Mouse (Mus musculus) kidney, postnatal 14 days (tissue): ENCODE measurements around the gene Myo16.

Experiments
- DNase-seq: peaks from one replicate; pipeline ENCODE4 v3.0.0; 2022; ENCODE audit warnings: mixed read lengths

Gene Myo16

DNA sequence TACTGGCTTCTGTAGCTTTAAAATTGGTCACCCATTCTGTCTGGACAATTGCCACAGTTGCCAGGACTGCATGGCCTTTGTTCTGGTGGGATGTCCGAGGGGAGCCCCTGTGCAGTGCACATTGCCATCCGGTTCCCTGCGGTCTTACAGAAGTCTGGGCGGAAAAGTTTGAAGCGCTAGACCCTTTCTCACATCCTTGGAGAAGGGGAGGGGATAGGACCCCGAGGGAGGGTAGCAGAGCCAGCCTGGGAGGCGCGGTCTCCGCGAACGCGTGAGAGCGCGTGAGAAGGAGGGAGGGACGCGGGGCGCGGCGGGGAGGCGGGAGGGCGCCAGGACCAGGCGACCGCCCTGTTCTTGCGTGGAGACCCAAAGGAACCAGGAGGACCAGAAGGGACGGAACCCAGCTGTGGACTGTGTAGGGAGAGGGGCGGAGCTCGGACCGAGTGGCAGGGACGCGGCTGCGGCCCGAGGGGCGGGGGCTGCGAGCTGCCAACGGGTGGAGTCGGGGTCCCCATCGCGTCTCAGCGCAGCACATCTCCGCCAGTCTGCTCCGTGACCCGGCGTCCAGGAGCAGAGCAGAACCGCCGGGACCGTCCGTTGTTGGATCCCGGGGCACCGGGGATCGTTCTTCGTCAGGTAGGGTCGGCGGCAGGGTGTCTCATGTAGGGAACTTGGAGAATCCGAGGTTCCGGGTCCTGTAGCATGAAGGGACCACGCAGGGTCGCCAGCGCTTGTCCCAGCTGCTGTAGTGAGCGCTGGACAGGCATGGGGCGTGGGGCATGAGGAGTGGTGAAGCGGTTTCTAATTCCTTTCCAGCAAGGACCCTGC lies at the start of gene Myo16:
TSS of gene Myo16 (plus strand) at position 301 of the 828 bp plus-strand sequence.
- peak; percentile 10 for DNase-seq

DNA sequence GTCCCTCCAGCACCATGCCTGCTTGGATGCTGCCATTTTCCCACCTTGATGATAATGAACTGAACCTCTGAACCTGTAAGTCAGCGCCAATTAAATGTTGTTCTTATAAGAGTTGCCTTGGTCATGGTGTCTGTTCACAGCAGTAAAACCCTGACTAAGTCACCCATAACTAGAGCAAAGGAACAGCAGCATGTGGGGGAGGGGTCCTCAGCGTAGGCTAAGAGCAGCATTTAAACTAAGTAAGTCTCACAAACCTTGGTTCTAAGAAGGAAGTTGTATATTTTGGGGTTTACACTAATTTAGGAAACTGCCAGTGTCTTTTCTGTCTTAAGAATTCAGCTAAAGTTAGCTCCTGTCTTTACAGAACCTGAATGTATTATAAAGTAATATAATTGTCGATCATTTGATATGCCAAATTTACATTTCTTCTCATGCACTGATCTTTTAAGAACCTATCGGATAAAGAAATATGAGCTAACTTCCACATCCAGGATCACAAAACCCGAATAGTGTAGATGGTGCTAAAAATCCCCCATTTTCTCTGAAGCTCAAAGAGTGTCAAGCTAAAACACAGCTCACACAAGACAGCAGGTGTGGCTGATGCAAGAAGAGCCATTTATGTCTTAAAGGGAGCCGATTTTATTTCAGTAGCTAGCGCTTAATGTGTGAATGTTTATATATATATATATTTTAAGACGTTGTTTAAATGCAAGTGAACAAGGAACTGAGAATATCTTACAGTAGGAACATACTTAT lies 45.0 kb upstream of the Myo16 start:
- DNase-seq = no peak

DNA sequence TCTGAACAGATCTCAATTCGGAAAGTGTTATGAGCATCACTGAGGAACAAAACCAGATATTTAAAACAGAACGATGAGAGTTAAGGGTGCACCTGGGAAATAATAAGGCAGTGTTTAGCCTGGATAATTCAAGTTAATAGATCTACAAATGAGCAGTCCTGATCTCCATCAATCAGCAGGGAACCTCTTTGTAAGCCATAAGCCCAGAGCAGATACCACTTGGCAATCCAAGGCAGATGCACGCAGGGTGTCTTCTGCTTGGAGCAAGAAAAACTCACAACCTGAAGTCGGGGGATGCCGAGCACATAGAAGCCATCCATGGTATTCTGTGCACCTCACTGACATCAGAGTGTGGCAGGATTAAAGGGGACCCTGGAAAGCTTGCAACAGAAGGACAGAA lies 31.0 kb upstream of the Myo16 start:
- DNase-seq = no peak

DNA sequence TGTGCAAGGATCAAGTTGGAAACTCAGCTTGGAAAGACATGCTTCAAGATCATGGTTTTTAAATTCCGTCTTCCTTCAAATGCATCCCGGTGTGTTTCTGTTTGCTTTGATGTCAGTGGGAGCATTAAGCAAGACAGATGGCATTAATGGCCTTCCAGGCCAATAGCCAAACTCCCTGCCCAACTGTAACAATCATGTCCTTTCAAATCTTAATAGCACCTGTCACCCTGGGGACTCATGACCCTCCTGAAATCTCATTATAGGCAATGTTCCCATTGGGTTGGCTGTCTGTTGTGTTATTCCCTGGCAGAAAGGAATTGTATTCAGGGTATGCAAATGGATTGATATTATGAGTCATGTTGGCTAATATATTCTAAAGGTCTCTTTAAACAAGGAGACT lies 30.3 kb upstream of the Myo16 start:
- no peak for DNase-seq

DNA sequence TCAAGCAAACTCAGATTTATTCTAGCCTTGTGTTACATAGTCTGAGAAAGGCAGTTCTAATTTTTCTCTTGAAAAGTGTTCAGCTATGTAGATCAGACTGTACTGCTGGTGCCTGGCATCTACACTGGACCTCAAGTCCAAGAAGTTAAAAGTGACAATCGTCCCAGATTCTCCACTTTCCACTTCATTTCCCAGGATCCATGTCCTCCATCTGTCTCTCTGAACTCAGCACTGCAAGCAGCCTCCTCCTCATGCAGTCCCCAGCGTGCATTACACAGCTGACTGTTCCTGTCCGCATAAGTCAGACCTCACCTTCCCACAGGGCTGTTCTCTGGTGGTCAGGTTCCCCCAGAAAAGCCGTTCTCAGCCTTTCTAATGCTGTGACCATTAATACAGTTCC lies 28.0 kb upstream of the Myo16 start:
- no peak for DNase-seq

DNA sequence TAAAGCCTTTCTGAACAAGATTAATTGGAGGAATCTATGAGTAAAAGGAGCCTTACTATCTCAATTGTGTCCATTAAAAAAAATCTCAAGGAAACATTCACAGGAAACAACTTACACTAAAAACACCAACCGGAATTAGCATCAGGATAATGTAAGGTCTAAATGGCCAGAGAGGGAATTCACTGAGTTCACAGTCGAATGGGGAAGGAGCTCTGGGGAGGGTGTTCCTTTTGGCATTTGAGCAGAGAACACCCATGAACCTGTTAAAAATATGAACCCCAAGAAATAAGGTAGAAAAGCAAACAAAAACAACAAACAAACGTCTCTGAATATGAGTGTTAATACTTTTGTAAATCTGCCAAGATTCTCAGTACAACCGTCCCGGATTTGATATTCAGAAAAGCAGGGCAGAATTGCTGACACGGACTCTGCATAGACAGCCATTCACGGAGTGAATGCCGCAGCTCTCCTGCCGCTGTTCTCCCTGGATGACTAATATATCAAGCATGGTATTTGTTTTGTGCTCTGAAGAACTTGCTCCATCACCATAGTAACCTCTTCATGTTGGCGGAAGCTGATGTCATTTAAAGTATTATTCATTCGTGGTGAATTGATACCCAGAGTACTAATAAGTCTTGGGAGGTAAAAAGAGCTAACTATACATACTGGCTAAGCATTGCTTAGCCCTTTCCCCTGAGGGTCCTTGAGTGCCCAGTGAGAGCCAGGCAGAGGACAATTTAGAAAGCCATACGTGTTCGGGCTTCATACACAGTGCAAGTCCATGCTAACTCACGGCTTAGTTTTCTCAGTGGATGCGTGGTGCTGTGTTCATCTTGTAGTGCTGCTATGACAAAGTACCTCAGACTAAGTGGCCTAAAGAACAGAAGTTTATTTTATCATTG lies 22.9 kb upstream of the Myo16 start:
- DNase-seq = no peak

DNA sequence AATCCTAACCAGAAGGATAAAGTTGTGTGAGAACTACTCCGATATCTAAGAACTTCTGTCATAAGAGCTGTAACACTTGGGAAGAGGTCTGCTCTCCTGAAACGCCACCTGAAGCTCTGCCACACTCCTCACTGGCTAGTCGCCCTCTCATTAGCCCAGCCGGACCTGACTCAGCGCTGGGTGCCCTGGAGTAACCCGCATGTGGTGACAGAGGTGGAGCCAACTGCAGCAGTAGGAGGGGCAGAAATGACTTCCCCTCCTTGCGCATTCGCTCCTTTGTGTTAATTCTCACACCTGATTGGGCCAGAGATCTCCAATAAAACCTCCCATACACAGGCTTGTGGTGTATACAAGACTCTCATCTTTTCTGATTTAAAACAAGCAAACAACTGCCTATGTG lies 14.2 kb upstream of the Myo16 start:
- no peak for DNase-seq

DNA sequence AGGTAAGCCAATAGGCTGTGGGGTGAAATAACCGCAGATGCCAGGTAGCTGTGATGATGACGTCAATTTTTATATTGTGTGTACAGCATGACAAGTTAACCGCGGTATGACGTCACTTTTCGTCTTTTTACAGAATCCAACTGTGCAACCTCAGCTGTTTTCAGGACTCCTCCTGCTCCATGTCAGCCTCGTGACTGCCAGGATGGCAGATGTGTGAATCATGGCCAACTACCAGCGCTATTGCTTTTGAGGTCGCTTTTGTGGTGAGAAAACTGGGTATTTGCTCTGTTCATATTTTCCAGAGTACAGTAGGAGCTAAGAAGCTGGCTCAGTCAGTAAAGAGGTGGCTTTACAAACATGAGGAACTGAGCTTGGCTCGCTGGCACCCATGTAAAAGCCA lies 9.8 kb upstream of the Myo16 start:
- no peak for DNase-seq

DNA sequence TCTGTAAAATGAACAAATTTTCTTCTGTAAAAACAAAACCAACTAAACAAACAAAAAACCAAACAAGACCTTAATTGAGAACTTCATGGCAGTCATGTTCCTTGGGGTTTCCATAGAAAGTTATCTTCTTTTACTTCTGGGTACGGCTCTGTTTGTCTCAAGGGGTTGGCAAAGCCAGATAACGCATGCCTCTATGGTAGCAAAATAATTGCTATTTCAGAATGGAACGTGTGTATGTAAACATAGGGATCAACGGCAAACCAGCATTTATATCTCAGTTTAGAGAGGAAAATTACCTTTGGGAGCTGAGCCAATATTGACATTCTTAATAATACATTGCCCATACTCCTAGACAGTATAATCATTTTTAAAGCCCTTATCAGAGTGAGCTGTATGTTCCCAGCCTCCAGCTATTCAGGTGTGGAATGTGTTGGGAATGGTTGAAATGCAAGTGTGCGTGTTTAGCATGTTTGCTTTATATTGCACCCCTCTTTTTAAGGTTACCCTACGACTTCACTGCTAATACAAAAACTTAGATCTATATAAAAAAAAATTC lies 1.9 kb upstream of the Myo16 start:
- no peak for DNase-seq

DNA sequence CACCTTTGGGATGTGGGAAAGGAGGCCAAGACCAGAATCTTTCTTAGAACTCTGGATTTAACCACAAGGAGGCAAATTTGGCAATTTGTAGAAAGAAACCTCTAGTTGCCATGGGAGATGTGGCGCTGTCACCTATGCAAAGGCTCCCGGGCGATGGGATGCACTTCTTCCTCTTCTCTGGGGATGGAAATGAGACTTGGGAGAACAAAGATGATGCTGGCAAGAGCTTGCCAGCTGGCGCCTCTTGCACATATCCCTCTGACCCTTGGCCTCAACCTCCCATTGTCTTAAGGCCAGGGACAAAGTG lies 681 bp downstream of the Myo16 start:
- DNase-seq = no peak

DNA sequence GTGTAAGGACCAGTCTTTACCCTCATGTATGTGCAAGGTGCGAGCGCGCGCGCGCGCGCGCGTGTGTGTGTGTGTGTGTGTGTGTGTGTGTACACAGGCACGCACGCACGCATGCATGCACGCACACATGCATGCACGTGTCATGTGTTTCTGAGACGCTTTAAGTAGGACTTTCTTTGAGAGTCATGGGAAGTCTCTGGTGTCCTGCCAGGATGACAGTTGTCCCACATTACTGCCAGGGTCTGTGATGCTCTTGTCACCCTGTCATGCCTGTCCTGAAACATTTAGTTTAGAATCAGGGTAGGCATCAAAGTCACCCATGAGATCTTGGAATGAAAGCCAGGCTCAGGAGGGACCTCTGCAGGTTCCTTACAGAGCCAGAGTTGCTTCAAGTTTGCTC lies 1.4 kb downstream of the Myo16 start:
- no peak for DNase-seq

DNA sequence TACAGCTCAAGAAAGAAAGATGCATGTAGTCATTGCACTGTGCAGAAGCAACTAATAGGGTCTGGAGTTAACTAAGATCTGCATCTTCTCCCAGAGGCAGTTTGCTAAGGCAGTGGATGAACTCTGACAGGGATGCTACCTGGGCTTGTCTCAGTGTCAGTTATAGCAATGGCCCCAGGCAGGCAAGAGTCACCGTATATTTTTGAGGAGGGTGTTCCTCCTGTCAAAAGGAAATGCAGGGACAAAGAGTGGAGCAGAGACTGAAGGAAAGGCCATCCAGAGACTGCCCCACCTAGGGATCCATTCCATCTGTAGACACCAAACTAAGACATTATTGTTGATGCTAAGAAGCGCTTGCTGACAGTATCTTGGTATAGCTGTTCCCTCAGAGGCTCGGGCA lies 7.4 kb downstream of the Myo16 start:
- no peak for DNase-seq

DNA sequence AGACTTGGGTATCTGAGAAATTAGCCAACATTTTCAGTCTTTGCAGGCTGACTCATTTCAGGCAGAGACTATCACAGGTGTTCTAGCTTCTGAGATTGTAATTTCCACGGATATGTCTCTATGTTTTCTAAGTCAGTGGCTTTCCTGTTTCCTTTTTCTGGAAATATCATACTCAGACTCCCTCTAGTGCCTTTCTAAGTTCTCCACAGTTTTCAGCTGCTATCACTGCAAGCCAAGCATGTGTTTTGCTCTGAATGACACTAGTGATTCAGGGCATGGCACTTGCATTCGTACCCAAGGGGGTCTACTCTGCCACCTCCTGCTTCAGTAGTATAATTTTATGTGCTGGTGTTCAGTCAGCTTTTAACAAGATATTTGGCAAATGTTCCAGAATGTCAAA lies 11.2 kb downstream of the Myo16 start:
- DNase-seq = no peak

DNA sequence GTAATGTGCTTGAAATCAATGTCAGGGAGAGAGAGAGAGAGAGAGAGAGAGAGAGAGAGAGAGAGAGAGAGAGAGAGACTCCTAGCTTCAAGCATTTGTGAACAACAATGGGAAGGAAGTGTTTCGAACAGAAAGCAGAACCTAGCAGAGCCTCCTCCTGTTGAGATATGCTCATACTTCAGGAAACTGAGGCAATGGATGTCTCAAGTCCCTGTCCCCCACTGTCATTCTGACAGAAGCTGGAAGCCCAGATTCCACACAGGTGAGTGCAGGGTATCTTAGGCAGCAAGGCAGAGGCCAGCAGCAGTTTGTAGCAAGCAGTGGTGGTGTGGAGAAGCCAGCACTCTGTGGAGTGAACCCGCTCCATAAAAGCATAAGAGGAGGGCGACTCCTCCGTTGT lies 14.6 kb downstream of the Myo16 start:
- DNase-seq = no peak

DNA sequence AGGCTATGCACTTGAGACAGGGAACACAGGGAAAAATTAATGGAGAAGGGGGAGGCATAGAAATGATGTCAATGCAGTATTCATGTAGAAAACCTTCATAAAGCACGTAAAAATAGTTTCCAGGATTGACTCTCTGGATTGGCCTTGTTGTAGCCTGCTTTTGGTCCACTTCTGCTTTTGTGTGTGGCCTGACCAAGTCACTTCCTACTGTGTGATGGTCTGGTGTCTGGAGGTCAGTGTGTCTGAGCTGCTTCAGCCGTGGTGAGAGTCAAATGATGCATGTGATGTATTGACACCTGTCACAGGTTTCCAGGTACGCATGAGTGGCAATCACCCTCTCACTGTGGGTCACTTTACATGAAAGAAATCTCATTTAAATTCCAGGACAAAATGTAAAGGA lies 16.2 kb downstream of the Myo16 start:
- no peak for DNase-seq

DNA sequence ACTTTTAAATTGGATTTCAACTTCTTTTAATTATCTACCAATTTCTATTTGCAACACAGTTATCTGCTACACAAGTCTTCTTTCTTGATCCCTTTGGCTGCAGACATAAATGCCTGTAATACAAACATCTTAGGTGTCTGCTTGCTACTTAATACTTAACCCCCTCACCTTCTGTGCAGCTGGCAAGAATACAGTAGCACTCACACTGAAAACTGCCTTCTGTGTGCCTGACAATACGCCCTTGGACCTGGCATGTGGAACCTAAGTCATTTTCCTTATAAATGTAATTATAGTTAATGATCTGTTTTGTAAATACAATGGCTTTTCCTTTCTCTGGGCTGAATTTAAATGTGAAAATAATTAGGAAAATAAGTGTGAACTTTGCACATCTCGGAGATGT lies 17.6 kb downstream of the Myo16 start:
- no peak for DNase-seq

DNA sequence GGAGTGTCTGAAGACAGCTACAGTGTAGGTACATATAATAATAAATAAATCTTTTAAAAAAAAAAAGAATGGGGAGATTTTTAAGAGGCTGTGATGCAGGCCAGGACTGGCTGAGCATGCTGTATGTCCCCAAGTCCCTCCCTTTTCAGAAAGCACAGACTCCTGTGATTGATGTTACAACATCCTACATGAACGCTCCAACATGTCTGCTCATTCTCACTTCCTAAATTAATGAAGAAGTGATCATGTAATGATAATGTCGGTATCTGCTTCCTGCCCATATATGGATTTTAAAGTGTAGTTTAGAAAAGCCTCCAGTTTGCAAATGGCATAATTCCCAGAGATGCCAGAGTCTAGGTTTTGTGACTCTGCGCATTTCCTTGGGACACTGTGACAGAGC lies 18.6 kb downstream of the Myo16 start:
- no peak for DNase-seq

DNA sequence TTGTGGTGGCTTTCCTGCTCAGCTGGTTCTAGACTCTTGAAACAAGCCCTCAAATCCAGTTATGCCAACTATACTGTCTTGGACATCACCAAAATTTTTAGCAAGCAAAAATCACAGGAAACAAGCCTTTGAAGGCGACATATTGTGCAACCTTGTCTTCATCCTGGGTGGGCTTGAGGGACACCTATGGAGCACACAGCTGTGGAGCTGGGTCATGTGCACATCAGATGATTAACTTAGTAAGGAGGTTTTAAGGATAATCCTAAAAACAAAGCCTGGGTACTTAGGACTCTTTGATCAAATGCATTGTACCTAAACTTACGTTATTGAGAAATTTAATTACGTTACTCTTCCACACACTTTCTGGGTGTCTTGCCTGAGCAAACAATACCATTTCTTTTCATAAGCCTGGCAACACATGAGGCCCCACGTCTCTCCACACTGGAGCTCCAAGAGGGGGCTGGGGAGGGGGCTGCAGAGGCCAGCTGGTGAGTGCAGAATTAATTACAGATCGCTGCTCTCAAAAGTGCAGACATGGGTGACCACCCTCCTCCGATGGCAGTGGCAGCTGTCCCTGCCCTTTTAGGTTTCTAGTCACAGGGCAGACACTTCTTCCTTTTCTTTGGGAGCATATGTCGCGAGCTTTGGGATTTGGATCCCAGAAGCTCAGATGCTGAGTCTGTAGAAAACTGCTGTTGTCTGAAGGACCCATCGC lies 19.5 kb downstream of the Myo16 start:
- no peak for DNase-seq

DNA sequence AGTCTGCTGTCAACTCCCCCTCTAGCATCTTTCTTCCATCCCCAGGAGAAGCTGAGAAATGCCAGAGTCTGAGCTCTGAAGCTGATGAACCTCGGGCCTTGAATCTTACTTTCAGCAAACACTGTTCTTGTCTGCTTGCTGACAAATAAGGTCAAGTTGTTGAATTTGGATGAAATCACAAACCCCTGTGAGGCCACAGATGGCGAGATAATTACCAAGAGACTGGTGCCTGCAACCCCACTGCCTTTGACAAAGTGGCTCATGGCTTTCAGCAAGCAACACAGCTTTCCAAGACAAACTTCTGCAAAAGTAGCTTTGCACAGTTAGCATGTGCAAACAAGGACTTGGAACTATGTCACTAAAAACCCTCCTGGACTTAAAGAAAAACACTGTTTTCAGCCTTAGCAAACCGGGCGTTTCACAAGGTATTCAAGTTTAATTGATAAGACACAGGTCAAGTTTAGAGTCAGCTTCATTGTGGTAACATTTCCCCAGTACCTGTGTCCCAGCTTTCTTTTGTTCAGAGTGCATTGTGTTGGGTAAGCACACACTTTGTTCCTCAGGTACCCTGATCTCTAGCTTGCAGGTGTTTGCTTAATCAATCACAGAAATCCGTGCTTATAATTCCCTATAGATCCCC lies 20.6 kb downstream of the Myo16 start:
- no peak for DNase-seq

DNA sequence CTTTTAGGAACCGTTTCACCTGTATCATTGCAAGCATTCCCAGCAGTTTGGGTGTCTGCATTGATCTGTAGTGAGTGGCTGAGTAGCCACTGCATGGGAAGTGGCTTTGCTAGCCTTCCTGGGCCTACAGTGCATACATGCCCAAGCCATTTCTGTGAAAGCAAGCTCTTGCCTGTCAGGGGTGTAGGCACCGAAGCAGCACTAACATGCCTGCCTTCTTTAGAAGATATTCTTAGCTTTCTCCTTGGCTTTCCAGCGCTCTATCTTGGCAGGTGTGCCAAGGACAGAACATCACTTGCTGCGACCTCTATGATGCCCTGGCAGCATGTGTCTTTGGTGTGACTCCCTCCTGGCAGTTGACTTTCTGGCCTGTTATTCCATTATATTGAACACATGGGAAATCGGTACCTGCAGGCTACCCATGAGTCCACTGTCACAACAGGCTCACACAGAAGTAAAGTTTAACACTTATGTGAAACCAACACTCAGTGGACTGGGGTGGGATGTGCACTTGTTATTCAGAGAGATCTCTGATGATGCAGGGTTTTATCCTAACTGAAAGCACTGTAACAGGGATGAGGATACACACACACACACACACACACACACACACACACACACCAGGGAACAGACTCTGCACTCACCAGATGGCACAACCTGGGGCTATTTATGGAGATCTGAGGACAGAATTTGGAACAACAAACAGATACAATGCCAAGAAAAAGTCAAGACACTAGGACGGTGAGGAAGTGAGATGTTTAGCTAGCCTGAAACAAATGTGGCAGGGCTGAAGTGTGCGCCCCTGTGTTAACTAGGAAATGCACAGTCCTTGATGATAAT lies 21.4 kb downstream of the Myo16 start:
- DNase-seq = no peak

DNA sequence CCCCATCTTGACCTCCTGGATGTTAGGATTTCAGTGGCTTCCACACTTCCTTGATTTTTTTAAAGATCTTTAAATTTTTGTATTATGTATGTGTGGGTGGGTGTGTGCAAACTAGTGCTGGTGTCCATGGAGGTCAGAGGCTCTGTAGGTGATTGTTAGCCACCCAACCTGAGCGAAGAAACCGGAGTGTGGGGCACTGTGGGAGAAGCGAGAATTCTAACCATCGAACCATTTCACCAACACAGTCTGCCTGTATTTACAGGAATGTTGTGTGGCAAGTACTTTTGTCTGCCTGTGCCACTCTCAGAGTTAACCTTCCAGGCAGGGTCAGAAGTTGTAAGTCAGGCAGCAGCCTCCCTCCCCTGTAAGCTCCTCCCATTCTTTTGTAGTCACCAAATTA lies 22.3 kb downstream of the Myo16 start:
- no peak for DNase-seq
